Mouse (Mus musculus) neural tube, embryonic 13.5 days (tissue): ENCODE data around the gene Babam2. TPM values are rescaled to one million over a fixed set of nuclear protein-coding genes. Genes with fewer than 3 reads are reported as not detected.

Source experiments
- ATAC-seq: fragments of 200-750 bp; cut with Nextera tagmentation; 2 replicates; pipeline ENCODE4 v1.8.0; 2017; ENCODE audit warnings: low read depth, mild to moderate bottlenecking, moderate TSS enrichment, moderate library complexity
- H3K27ac ChIP-seq: fragments of 300-500 bp; sonication (generic); replicated peaks from 2 replicates; pipeline ENCODE4 v1.5.1; 2015; ENCODE audit warnings: moderate library complexity, mild to moderate bottlenecking, inconsistent platforms
- H3K27me3 ChIP-seq: fragments of 300-500 bp; sonication (generic); 2 replicates; pipeline ENCODE4 v1.6.1; 2015; ENCODE audit warnings: mild to moderate bottlenecking, inconsistent platforms
- H3K36me3 ChIP-seq: fragments of 300-500 bp; sonication (generic); 2 replicates; pipeline ENCODE4 v1.6.1; 2015; ENCODE audit warnings: mild to moderate bottlenecking, inconsistent platforms
- H3K4me1 ChIP-seq: fragments of 300-500 bp; sonication (generic); replicated peaks from 2 replicates; pipeline ENCODE4 v1.6.1; 2015; ENCODE audit warnings: inconsistent platforms
- H3K4me2 ChIP-seq: fragments of 300-500 bp; sonication (generic); 2 replicates; pipeline ENCODE4 v1.6.1; 2015; ENCODE audit warnings: inconsistent platforms, mild to moderate bottlenecking, moderate library complexity
- H3K4me3 ChIP-seq: fragments of 300-500 bp; sonication (generic); 2 replicates; pipeline ENCODE4 v1.5.1; 2015; ENCODE audit warnings: mild to moderate bottlenecking, inconsistent platforms
- H3K9ac ChIP-seq: fragments of 300-500 bp; sonication (generic); 2 replicates; pipeline ENCODE4 v1.6.1; 2015; ENCODE audit warnings: moderate library complexity, mild to moderate bottlenecking, inconsistent platforms
- H3K9me3 ChIP-seq: fragments of 300-500 bp; sonication (generic); 2 replicates; pipeline ENCODE4 v1.6.1; 2016; ENCODE audit warnings: inconsistent platforms
- WGBS: fragments of 180-500 bp; shearing (Covaris S2); methylation state at CpG from one replicate; pipeline ENCODE4 v1.1.7; 2015; 5-methylcytosine and 5-hydroxymethylcytosine counted together
- polyA plus RNA-seq: library from polyadenylated mRNA; unstranded; fragments of >200 nt; fragmentation: Nextera tagmentation; extraction: Ambion mirVana; gene quantifications from 2 replicates; pipeline ENCODE4 v1.2.1, GENCODE M21; 2015

Gene Babam2
- polyA plus RNA-seq, 1 experiment from 2014 or later, result 54.4 TPM

DNA sequence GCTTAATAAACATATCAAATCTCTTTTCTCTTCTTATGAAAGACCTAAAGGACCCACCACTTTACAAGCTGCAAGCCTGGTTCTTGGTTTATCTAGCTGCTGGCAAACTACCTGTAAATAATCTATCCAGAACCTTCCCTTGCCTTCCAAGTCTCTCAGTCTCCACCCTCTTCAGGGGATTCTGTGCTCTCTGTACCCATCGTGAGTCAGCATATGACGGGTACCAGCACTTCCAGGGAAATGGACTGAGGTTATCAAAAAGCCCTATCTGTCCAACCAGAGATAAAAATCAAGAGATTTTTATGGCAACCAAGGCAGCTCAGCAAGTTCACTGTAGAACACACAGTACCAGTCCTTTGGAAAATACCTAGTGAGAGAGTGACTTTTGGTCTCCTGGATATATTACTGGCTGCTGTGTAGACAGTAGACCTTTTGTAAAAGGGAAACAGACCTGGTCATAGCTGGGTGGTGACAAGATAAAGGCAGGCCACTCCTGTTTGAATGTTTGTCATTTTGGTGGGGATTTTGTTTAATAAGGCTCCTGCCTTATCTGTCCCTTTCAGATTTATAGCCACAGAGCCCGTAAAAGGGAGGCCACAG, 332.4 kb downstream of the Babam2 start:
- Histone ChIP-seq H3K4me1 (no peaks in the 10 kb centered on the region), H3K27ac (no peak overlapping the region), H3K27me3 (no peaks in the 10 kb centered on the region), H3K4me3 (no peak overlapping the region), H3K9me3 (no peaks in the 10 kb centered on the region), H3K36me3 (no peaks in the 10 kb centered on the region), H3K9ac (no peak overlapping the region), H3K4me2 (no peak overlapping the region)
- 91% methylated on average over 3 of the region's 3 CpGs for WGBS
- ATAC-seq, result no peak

DNA sequence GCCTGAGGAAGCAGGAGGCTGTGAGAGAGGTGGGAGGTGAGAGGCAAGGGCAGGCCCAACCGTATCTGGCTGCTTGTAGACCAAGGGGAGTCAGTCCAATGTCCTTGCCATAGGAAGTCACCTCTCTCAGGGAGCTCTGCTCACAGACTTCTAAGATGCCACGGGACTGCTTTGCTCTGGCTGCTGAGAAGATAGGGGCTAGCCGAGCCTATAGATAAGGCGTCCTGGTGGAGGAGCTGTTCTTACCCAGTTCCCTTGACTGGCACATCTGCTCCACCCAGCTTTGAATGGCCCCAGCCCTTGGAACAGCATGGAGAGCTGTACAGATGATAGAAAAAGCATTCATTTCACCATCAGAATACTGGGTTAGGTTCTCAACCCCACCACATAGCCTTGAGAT, 335.7 kb downstream of the Babam2 start:
- 67% methylated on average over 4 of the region's 4 CpGs for WGBS
- no peak overlapping the region for H3K4me2 ChIP-seq
- H3K9me3 ChIP-seq, result no peaks in the 10 kb centered on the region
- no peak overlapping the region for H3K9ac ChIP-seq
- no peaks in the 10 kb centered on the region for H3K36me3 ChIP-seq
- ATAC-seq, result no peak
- no peaks in the 10 kb centered on the region for H3K4me1 ChIP-seq
- no peak overlapping the region for H3K27ac ChIP-seq
- no peak overlapping the region for H3K4me3 ChIP-seq
- no peaks in the 10 kb centered on the region for H3K27me3 ChIP-seq

DNA sequence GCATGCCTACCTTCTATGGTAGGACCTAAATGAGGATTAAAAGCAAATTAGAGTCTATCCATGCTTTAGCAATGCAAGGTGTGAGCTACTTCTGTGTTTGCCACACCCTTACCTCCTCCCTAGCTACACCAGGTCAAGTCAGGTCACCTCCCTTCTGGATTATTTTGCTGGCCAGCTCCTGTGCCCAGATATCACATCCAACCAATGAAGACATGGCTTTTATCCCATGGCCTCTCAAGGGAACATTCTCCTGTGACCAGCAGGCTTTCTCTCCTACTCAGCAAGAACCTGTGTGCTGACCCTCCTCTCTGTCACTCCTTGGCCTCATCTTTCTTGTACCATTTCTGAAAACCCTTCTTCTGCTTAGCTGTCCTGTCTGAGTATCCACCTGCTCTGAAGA, 336.1 kb downstream of the Babam2 start:
- Histone ChIP-seq H3K36me3 (no peaks in the 10 kb centered on the region), H3K9me3 (no peaks in the 10 kb centered on the region), H3K4me3 (no peak overlapping the region), H3K4me2 (no peak overlapping the region), H3K9ac (no peak overlapping the region), H3K27ac (no peak overlapping the region), H3K27me3 (no peaks in the 10 kb centered on the region), H3K4me1 (no peaks in the 10 kb centered on the region)
- no peak for ATAC-seq

DNA sequence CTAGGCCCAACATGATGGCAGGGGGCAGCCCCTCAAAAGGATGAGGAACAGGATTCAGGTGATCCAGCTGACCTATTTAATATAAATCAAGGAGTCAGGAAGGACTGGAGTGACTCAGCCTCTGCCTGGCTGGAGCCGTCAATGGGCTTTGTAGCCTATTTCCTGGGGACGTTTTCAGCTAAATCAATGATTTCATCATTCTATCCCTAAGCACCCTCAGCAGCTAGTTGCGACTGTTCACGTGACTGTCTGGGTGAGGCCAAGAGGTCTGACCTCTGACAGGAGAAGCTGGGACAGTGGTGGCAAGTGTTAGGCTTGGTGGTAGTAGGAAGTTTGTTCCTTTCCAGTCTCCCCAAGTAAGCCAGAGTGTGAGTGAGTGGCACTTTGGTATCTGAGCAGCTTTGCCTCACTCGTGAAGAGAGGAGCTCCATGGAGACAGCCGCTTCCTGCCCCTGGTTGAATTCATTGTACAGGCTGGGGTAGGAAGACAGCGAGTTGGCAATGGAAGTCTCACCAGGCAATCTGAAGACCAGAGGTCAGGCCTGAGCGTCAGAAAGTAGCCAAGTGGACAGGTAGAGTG, 337.1 kb downstream of the Babam2 start:
- Histone ChIP-seq H3K36me3 (no peaks in the 10 kb centered on the region), H3K4me2 (no peak overlapping the region), H3K27ac (no peak overlapping the region), H3K4me3 (no peak overlapping the region), H3K9ac (no peak overlapping the region), H3K4me1 (no peaks in the 10 kb centered on the region), H3K27me3 (no peaks in the 10 kb centered on the region), H3K9me3 (no peaks in the 10 kb centered on the region)
- no peak for ATAC-seq
- 86% methylated on average over 8 of the region's 8 CpGs for WGBS

DNA sequence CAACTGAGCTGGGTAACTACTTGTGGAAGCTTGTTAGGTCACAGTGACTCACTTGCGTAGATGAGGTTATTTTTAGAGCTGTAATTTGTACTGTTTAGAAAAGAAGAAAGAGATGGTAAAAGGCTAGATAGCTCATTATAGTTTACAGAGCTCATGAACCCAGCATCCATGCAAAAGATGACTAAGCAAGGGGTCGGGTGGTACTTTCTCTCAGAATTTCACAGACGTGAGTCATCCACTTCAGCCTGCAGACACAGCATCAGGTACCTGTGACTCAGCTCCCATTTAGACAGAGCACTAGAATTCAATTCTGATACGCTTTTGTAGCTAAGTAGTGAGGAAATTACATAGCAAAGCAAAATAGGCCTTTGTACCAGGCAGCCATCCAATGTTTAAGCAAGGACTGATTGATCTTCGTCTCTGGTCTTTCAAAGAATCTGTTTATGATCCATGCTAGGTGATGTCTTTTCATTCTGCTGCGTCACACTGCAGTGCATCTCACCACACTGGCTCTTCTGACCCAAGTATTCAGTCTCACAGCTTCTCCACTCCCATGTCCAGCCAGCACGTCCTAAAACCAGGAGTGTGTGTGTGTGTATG, 338.3 kb downstream of the Babam2 start:
- WGBS, result 74% methylated on average over 7 of the region's 7 CpGs
- no peak for ATAC-seq
- no peaks in the 10 kb centered on the region for H3K9me3 ChIP-seq
- H3K27me3 ChIP-seq, result no peaks in the 10 kb centered on the region
- no peaks in the 10 kb centered on the region for H3K36me3 ChIP-seq
- no peak overlapping the region for H3K27ac ChIP-seq
- H3K4me3 ChIP-seq, result no peak overlapping the region
- no peak overlapping the region for H3K4me2 ChIP-seq
- no peaks in the 10 kb centered on the region for H3K4me1 ChIP-seq
- no peak overlapping the region for H3K9ac ChIP-seq

DNA sequence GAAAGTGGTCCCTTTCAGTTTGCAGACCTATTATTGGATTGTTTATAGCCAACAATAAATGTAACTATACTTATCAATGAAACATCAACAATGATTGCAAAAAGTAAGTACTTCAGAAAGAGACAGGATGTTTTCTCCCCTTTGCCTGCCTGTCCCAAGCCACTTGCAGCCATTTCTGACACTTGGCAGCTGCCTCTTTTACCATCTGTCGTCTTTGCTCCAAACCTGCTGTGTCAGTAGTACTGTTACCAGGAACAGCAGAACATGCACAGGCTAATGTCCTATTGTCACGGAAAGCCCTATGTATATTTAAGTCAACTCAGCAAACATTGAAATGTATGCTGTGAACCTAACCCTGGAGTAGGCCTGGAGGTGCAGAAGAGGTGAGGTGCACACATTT, 339.4 kb downstream of the Babam2 start:
- ATAC-seq, result no peak
- no peak overlapping the region for H3K27ac ChIP-seq
- no peaks in the 10 kb centered on the region for H3K27me3 ChIP-seq
- no peaks in the 10 kb centered on the region; the same call in 1 of the 2 replicates for H3K4me1 ChIP-seq
- no peak overlapping the region for H3K9ac ChIP-seq
- no peaks in the 10 kb centered on the region for H3K36me3 ChIP-seq
- no peak overlapping the region for H3K4me2 ChIP-seq
- H3K4me3 ChIP-seq, result no peak overlapping the region
- 72% methylated on average over 2 of the region's 2 CpGs for WGBS
- H3K9me3 ChIP-seq, result no peaks in the 10 kb centered on the region

DNA sequence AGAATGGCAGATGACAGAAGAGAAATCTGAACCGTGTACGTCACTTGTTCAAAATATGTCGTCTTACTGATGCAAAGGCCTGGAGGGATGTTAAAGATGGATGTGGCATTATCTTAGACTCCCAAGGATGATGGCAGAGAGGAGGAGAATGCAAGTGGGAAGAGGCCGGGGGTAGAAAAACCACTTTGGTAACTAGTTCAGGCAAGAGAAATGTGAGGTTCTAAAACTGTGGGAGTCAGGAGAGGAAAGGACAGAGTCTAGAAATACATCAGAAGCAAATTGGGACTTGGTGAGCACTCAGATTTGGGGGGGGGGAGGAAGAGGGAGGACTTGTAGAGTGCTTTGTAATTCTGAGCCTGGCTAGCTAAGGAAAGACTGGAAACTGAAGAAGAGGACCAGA, 340.1 kb downstream of the Babam2 start:
- Histone ChIP-seq H3K4me3 (no peak overlapping the region), H3K9ac (no peak overlapping the region), H3K9me3 (no peaks in the 10 kb centered on the region), H3K27ac (no peak overlapping the region), H3K27me3 (no peaks in the 10 kb centered on the region), H3K4me1 (no peaks in the 10 kb centered on the region; the same call in 1 of the 2 replicates), H3K36me3 (no peaks in the 10 kb centered on the region), H3K4me2 (no peak overlapping the region)
- ATAC-seq, result no peak
- 91% methylated on average over 4 of the region's 4 CpGs for WGBS

DNA sequence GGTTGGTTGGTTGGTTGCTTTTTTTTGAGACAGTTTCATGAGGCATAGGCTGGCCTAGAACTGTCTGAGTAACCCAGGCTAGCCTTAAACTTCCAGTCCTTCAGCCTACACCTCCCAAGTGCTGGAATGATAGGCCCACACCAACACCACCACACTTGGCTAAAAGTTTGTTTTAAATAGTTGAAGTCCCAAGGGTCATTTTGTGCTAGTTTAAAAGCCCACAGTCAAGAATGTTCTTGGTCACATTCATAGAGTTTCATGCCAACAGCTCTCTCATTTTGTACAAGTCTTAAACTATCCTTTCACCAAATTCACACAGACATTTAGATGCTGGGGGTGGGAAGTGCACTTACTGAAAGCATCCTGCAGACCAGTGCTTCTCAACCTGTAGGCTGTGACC, 341.5 kb downstream of the Babam2 start:
- no peaks in the 10 kb centered on the region; the same call in 1 of the 2 replicates for H3K4me1 ChIP-seq
- H3K9ac ChIP-seq, result no peak overlapping the region
- no peaks in the 10 kb centered on the region for H3K27me3 ChIP-seq
- H3K36me3 ChIP-seq, result no peaks in the 10 kb centered on the region
- ATAC-seq, result no peak
- no peak overlapping the region for H3K4me2 ChIP-seq
- no peak overlapping the region for H3K4me3 ChIP-seq
- H3K27ac ChIP-seq, result no peak overlapping the region
- H3K9me3 ChIP-seq, result no peaks in the 10 kb centered on the region

DNA sequence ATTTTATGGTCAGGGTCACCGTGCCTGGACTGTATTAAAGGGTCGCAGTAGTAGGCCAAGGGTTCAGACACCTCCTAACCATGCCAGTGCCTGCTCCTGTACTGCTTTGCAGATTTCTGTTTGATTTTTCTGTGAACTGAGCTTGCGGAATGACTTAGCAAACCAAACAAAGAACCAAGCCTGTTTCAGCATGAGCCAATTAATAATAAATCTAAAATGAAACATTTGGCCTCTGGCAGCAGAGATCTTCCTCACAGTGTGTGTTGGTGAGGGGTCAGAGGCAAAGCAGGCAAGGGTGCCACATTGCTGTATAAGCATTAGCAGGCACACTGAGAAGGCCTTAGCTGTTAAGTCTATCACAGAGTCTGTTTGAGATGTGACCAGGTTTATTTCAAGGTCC, 342.0 kb downstream of the Babam2 start:
- Histone ChIP-seq H3K36me3 (no peaks in the 10 kb centered on the region), H3K4me3 (no peak overlapping the region), H3K9ac (no peak overlapping the region), H3K4me2 (no peak overlapping the region), H3K27ac (no peak overlapping the region), H3K9me3 (no peaks in the 10 kb centered on the region), H3K27me3 (no peaks in the 10 kb centered on the region), H3K4me1 (no peaks in the 10 kb centered on the region; the same call in 1 of the 2 replicates)
- WGBS, result 86% methylated on average over 3 of the region's 3 CpGs
- no peak for ATAC-seq

DNA sequence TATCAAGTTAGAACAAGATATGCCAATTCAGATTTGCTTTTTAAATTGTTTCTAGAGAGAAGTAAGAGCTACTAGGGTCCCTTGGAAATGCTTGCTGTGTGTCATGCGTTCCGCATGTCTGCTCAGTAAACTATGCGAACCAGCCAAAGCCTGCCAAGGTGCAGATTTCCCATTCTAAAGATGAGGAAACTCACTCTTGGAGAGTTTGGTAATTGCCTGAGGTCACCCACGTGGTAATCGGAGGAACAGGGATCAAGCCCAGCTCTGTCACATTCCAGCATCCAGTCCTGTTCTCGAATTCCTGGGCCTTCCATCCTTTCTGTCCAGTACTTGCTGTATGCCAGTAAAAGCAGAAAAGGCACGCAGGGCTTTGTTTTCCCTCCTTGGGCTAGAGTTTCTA, 345.7 kb downstream of the Babam2 start:
- H3K9ac ChIP-seq, result no peak overlapping the region
- no peaks in the 10 kb centered on the region for H3K36me3 ChIP-seq
- no peak overlapping the region for H3K27ac ChIP-seq
- H3K4me3 ChIP-seq, result no peak overlapping the region
- no peaks in the 10 kb centered on the region for H3K9me3 ChIP-seq
- no peak overlapping the region for H3K4me2 ChIP-seq
- 79% methylated on average over 7 of the region's 7 CpGs for WGBS
- H3K4me1 ChIP-seq, result no peaks in the 10 kb centered on the region; the same call in 1 of the 2 replicates
- ATAC-seq, result no peak
- no peaks in the 10 kb centered on the region for H3K27me3 ChIP-seq

DNA sequence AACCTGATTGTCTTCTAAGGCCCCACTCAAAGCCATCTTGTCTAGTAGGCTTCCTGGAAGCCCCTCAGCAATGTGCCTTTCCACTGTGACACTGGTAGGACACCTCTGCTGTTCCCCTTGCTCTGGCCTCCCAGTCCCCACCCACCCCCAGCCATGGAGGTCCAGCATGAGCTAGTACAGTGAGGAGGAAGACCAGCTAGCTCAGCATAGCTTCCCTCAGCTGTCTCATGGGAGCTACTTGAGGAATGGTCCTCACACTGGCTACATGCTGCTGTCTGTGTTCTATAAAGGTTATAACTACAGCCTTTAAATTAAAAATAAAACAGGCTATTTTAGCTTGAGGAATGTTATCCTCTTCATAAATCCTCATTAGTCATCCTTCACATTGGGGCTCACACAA, 346.5 kb downstream of the Babam2 start:
- ATAC-seq, result no peak
- Histone ChIP-seq H3K36me3 (no peaks in the 10 kb centered on the region), H3K4me1 (no peaks in the 10 kb centered on the region; the same call in 1 of the 2 replicates), H3K9me3 (no peaks in the 10 kb centered on the region), H3K27me3 (no peaks in the 10 kb centered on the region), H3K4me2 (no peak overlapping the region), H3K4me3 (no peak overlapping the region), H3K9ac (no peak overlapping the region), H3K27ac (no peak overlapping the region)

DNA sequence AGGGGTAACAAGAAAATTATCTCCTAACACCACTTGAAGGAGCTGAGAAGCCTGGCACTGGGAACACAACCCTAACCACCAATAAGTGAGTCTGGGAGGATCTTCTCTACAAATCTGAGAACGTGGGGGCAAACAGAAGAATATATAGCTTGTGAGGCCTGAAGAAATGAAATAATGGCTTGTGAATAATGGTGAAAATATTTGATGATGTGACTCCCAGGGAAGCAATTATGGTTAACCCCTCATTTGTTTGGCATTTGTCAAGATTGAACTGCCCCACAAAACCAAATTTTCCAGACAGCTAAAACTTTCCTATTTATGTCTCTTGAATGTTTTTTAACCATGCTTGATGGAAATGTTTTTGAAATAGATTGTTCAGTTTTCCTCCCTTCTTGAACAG, 354.4 kb downstream of the Babam2 start:
- no peaks in the 10 kb centered on the region for H3K36me3 ChIP-seq
- H3K9me3 ChIP-seq, result no peaks in the 10 kb centered on the region
- H3K27me3 ChIP-seq, result no peaks in the 10 kb centered on the region
- no peak overlapping the region for H3K4me3 ChIP-seq
- no peak for ATAC-seq
- no peak overlapping the region for H3K27ac ChIP-seq
- H3K4me2 ChIP-seq, result no peak overlapping the region
- H3K9ac ChIP-seq, result no peak overlapping the region
- 58% methylated on average over 1 of the region's 1 CpGs for WGBS
- H3K4me1 ChIP-seq, result no peaks in the 10 kb centered on the region

DNA sequence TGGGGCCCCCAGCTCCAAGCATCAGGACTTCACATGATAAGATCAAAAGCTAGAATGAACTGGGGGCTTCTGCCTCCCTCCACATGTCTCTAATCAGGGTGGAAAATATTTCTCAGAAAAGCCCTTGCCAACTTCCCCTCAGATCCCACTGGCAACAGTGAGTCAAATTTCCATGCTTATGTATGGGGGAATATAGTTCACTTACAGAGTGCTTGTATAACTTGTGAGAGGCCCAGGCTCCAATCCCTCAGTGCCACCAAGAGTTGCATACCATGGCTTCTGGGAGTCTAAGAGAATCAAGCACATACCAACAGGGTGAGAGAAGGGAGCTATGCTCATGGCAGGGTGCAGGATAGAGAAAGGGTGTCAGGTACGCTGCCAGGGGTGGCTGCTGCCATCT, 355.0 kb downstream of the Babam2 start:
- no peak for ATAC-seq
- no peak overlapping the region for H3K4me3 ChIP-seq
- WGBS, result 94% methylated on average over 1 of the region's 1 CpGs
- H3K9ac ChIP-seq, result no peak overlapping the region
- no peaks in the 10 kb centered on the region for H3K36me3 ChIP-seq
- H3K4me2 ChIP-seq, result no peak overlapping the region
- no peaks in the 10 kb centered on the region for H3K9me3 ChIP-seq
- H3K4me1 ChIP-seq, result no peaks in the 10 kb centered on the region
- H3K27ac ChIP-seq, result no peak overlapping the region
- no peaks in the 10 kb centered on the region for H3K27me3 ChIP-seq
